Mouse (Mus musculus): Measurements from ENCODE around the gene Scaf1. TPM values are rescaled to one million over a fixed set of nuclear protein-coding genes. Genes with fewer than 3 reads are reported as not detected.
A peak's percentile ranks its signal among the peaks of the same experiment; 100 is the strongest.

Scaf1 gene
- polyA plus RNA-seq, 1 experiment: 147 TPM

DNA sequence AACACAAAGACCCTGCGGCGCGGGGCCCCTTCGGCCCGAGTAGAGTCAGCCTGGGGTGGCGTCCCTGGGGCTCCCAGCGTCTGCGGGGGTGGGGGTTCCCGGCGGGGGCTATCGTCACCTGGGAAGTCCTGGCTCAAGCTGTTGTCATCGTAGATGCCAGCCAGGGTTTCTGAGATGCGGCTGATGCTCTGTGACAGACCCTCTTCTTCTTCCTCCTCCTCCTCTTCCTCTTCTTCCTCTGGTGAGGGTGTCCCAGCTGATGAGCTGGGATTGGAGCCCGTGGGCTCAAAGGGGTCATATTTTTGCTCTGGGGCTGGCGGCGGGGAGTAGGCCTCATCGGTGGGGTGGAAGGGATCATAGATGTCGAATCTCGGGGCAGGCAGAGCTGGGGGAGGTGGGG lies 7.8 kb downstream of the Scaf1 start:
- TF ChIP-seq POLR2A (IDR thresholded peaks at IDR 0.05; ENCODE audit: borderline replicate concordance, extremely low read depth, insufficient read depth, insufficient read length, poor library complexity, severe bottlenecking) (no peak), CTCF (IDR thresholded peaks at IDR 0.05; ENCODE audit: borderline replicate concordance, extremely low read depth, insufficient read depth, insufficient read length) (no peak)

GRCm38 (mm10) chr7:45007846-45008245 lies 8.3 kb downstream of the Scaf1 start:
- TF ChIP-seq POLR2A (IDR thresholded peaks at IDR 0.05; ENCODE audit: borderline replicate concordance, extremely low read depth, insufficient read depth, insufficient read length, poor library complexity, severe bottlenecking): no peak
- no peak for TF ChIP-seq CTCF (IDR thresholded peaks at IDR 0.05; ENCODE audit: borderline replicate concordance, extremely low read depth, insufficient read depth, insufficient read length)

More for the DNA sequence above, 7.8 kb downstream of the Scaf1 start:
- DNase-seq (ENCODE audit: low read depth): no peak

DNA sequence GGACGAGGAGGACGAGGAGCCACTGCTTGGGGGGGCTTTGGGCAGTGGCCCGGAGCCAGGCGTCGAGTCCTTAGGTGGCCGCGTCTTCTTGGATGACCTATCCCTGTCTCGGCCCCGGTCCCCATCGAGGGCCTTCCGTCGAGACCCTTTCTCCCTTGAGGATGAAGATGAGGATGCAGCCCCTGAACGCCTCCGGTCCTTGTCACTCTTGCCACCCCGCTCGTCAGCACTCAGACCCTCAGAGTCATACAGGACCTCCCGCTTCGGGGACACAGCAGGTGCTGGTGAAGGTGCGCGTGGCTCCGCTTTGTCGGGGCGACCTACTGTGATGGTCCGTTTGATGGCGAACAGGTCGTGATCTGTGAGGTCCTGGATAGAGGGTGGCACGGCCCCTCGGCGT lies 9.0 kb downstream of the Scaf1 start:
- DNase-seq (ENCODE audit: low read depth): no peak
- TF ChIP-seq POLR2A (IDR thresholded peaks at IDR 0.05; ENCODE audit: borderline replicate concordance, extremely low read depth, insufficient read depth, insufficient read length, poor library complexity, severe bottlenecking) (no peak), CTCF (IDR thresholded peaks at IDR 0.05; ENCODE audit: borderline replicate concordance, extremely low read depth, insufficient read depth, insufficient read length) (no peak)

More at GRCm38 (mm10) chr7:45007846-45008245, 8.3 kb downstream of the Scaf1 start:
- no peak for DNase-seq (ENCODE audit: low read depth)

DNA sequence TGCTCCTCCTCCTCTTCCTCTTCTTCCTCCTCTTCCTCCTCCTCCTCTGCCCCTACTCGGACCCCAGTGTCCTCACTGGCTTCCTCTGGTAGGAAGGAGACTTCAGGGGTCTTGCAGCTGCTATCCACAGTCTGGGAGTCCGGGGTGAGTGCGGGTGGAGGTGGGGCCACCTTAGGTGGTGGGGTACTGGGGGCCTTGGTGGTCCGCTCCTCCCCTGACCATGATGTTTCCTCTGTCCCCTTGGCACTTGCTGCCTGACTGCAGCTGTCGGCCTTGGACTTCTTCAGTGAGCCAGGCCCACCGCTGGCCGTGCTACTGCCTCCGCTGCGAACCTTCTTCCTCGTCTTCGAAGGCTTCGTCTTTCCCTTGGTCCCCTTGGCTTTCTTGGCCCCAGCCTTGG lies 9.7 kb downstream of the Scaf1 start:
- TF ChIP-seq CTCF (IDR thresholded peaks at IDR 0.05; ENCODE audit: borderline replicate concordance, extremely low read depth, insufficient read depth, insufficient read length): no peak
- no peak for TF ChIP-seq POLR2A (IDR thresholded peaks at IDR 0.05; ENCODE audit: borderline replicate concordance, extremely low read depth, insufficient read depth, insufficient read length, poor library complexity, severe bottlenecking)
- DNase-seq (ENCODE audit: low read depth): no peak

- DNase-seq (ENCODE audit: low read depth): no peak
- TF ChIP-seq CTCF (IDR thresholded peaks at IDR 0.05; ENCODE audit: borderline replicate concordance, extremely low read depth, insufficient read depth, insufficient read length) (no peak), POLR2A (IDR thresholded peaks at IDR 0.05; ENCODE audit: borderline replicate concordance, extremely low read depth, insufficient read depth, insufficient read length, poor library complexity, severe bottlenecking) (no peak)
These were observed 10.7 kb downstream of the Scaf1 start for GRCm38 (mm10) chr7:45005321-45005992.

GRCm38 (mm10) chr7:45004546-45004945 lies 11.6 kb downstream of the Scaf1 start:
- no peak for DNase-seq (ENCODE audit: low read depth)
- no peak for TF ChIP-seq POLR2A (IDR thresholded peaks at IDR 0.05; ENCODE audit: borderline replicate concordance, extremely low read depth, insufficient read depth, insufficient read length, poor library complexity, severe bottlenecking)
- TF ChIP-seq CTCF (IDR thresholded peaks at IDR 0.05; ENCODE audit: borderline replicate concordance, extremely low read depth, insufficient read depth, insufficient read length): no peak

- TF ChIP-seq POLR2A (IDR thresholded peaks at IDR 0.05; ENCODE audit: borderline replicate concordance, extremely low read depth, insufficient read depth, insufficient read length, poor library complexity, severe bottlenecking) (no peak), CTCF (IDR thresholded peaks at IDR 0.05; ENCODE audit: borderline replicate concordance, extremely low read depth, insufficient read depth, insufficient read length) (no peak)
These were observed 13.7 kb downstream of the Scaf1 start for GRCm38 (mm10) chr7:45002440-45002839.

GRCm38 (mm10) chr7:45000539-45001114 lies 15.5 kb downstream of the Scaf1 start:
- TF ChIP-seq POLR2A (IDR thresholded peaks at IDR 0.05; ENCODE audit: borderline replicate concordance, extremely low read depth, insufficient read depth, insufficient read length, poor library complexity, severe bottlenecking) (no peak), CTCF (IDR thresholded peaks at IDR 0.05; ENCODE audit: borderline replicate concordance, extremely low read depth, insufficient read depth, insufficient read length) (no peak)
- no peak for DNase-seq (ENCODE audit: low read depth)

More at GRCm38 (mm10) chr7:45002440-45002839, 13.7 kb downstream of the Scaf1 start:
- DNase-seq (ENCODE audit: low read depth): no peak

- DNase-seq (ENCODE audit: low read depth): no peak
These were observed 16.4 kb downstream of the Scaf1 start for GRCm38 (mm10) chr7:44999753-45000152.

DNA sequence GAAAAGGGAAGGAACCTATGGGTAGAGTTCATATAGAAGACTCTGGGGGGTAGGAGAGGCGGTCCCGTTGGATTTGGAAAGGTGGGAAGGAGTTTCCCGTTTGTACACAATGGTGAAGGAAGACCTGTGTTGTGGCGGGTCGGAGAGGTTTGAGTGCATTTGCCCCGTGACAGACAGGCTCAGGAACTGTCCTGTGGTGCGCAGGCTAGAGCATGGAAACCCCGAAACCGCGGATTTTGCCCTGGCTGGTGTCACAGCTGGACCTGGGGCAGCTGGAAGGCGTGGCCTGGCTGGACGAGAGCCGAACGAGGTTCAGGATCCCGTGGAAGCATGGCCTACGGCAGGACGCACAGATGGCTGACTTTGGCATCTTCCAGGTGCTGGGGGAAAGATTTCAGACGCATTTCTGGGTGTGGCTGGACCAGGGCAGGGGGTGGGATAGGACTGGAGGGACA lies 17.6 kb downstream of the Scaf1 start, which contains the start of gene Bcl2l12:
Bcl2l12 (minus strand) TSS at position 212 of the 455 bp plus-strand sequence.
- peak; percentile 43 for DNase-seq (ENCODE audit: low read depth)
- TF ChIP-seq CTCF (IDR thresholded peaks at IDR 0.05; ENCODE audit: borderline replicate concordance, extremely low read depth, insufficient read depth, insufficient read length) (no peak), POLR2A (IDR thresholded peaks at IDR 0.05; ENCODE audit: borderline replicate concordance, extremely low read depth, insufficient read depth, insufficient read length, poor library complexity, severe bottlenecking) (no peak)

More at GRCm38 (mm10) chr7:44999753-45000152, 16.4 kb downstream of the Scaf1 start:
- TF ChIP-seq CTCF (IDR thresholded peaks at IDR 0.05; ENCODE audit: borderline replicate concordance, extremely low read depth, insufficient read depth, insufficient read length) (no peak), POLR2A (IDR thresholded peaks at IDR 0.05; ENCODE audit: borderline replicate concordance, extremely low read depth, insufficient read depth, insufficient read length, poor library complexity, severe bottlenecking) (no peak)

GRCm38 (mm10) chr7:44997940-44998428 lies 18.2 kb downstream of the Scaf1 start:
- TF ChIP-seq POLR2A (IDR thresholded peaks at IDR 0.05; ENCODE audit: borderline replicate concordance, extremely low read depth, insufficient read depth, insufficient read length, poor library complexity, severe bottlenecking) (no peak), CTCF (IDR thresholded peaks at IDR 0.05; ENCODE audit: borderline replicate concordance, extremely low read depth, insufficient read depth, insufficient read length) (no peak)
- DNase-seq (ENCODE audit: low read depth): no peak
